ENCODE assay signal across 8 mouse cellular contexts in genomic region chr1:58897561-58897960, GRCm38 (mm10).
DNase-seq lines count a peak whose midpoint lies in the region; ATAC-seq and TF ChIP-seq lines count a peak whose summit lies in the region.
"Not testable (repeated sequence)": the region's sequence is repeated elsewhere in the genome, so short reads cannot be mapped to it uniquely, and the experiment has no call there.

No protein-coding gene starts in this region.

- H3K9ac ChIP-seq in forebrain, postnatal 0 days; hindbrain, embryonic 14.5 days; liver, embryonic 13.5 days; midbrain, embryonic 16.5 days (ENCODE audit: low read depth, low read length): not testable (repeated sequence)

- WGBS in forebrain, postnatal 0 days, result 30% methylated on average over 3 of the region's 3 CpGs
- WGBS in hindbrain, embryonic 14.5 days, result 38% methylated on average over 3 of the region's 3 CpGs
- 12% methylated on average over 3 of the region's 3 CpGs for WGBS in liver, embryonic 13.5 days (ENCODE audit: insufficient replicate concordance)
- WGBS in midbrain, embryonic 16.5 days, result 27% methylated on average over 3 of the region's 3 CpGs

- H3K4me1 ChIP-seq in forebrain, postnatal 0 days (ENCODE audit: insufficient read depth); hindbrain, embryonic 14.5 days (replicated peaks; ENCODE audit: control insufficient read depth, insufficient read depth, low read length); liver, embryonic 13.5 days (replicated peaks); midbrain, embryonic 16.5 days (ENCODE audit: control insufficient read depth, insufficient read depth, low read length); testis, adult 2 months (ENCODE audit: control insufficient read depth, insufficient read depth, low read length): not testable (repeated sequence)

- peaks cover 15% of the 10 kb centered on the region for H3K36me3 ChIP-seq in forebrain, postnatal 0 days (ENCODE audit: insufficient read depth)
- peaks cover 24% of the 10 kb centered on the region for H3K36me3 ChIP-seq in hindbrain, embryonic 14.5 days (replicated peaks; ENCODE audit: control insufficient read depth, insufficient read depth)
- H3K36me3 ChIP-seq in liver, embryonic 13.5 days, result peaks cover 30% of the 10 kb centered on the region
- not testable (repeated sequence) for H3K36me3 ChIP-seq in midbrain, embryonic 16.5 days (ENCODE audit: control insufficient read depth, insufficient read depth, low read length); testis, adult 2 months (ENCODE audit: control insufficient read depth, insufficient read depth, low read length)

- TF ChIP-seq CTCF in forebrain, postnatal 0 days (IDR thresholded peaks at IDR 0.05; ENCODE audit: low read depth), result peak; percentile 63
- TF ChIP-seq CTCF in testis, adult 2 months (IDR thresholded peaks at IDR 0.05; ENCODE audit: control insufficient read depth, insufficient read depth, insufficient replicate concordance, low read depth, low read length), result peak; percentile 4; the same call in 1 of the 2 replicates

- peak; percentile 86 for ATAC-seq in forebrain, postnatal 0 days
- 0 out of 2 replicates have a peak, but pooled peaks have one; percentile 40 for ATAC-seq in hindbrain, embryonic 14.5 days (ENCODE audit: low FRiP score)
- 0 out of 2 replicates have a peak, but pooled peaks have one; percentile 41 for ATAC-seq in liver, embryonic 13.5 days (ENCODE audit: low read depth)
- peak; percentile 28; the same call in 1 of the 2 replicates for ATAC-seq in midbrain, embryonic 16.5 days

- peak; percentile 71 for DNase-seq in CD4-positive helper T cell, adult 2 months (ENCODE audit: low read depth, low spot score)
- peak; percentile 71 for DNase-seq in brain, adult 2 months (ENCODE audit: low read depth, low spot score)
- DNase-seq in forebrain, postnatal 0 days, result peak; percentile 43
- peak; percentile 30 for DNase-seq in hindbrain, embryonic 14.5 days (ENCODE audit: low spot score)
- peak; percentile 30 to 52 for DNase-seq in kidney, postnatal 36 days
- DNase-seq in liver, embryonic 13.5 days, result not testable (repeated sequence)

- not testable (repeated sequence) for H3K9me3 ChIP-seq in forebrain, postnatal 0 days (ENCODE audit: low read length); hindbrain, embryonic 14.5 days (ENCODE audit: control insufficient read depth, low read length); liver, embryonic 13.5 days (replicated peaks); midbrain, embryonic 16.5 days (replicated peaks; ENCODE audit: control insufficient read depth, low read length, poor library complexity, severe bottlenecking)

- not testable (repeated sequence) for H3K27me3 ChIP-seq in forebrain, postnatal 0 days (ENCODE audit: insufficient read depth, low read length); hindbrain, embryonic 14.5 days (ENCODE audit: control insufficient read depth, insufficient read depth, low read length); liver, embryonic 13.5 days; midbrain, embryonic 16.5 days (ENCODE audit: control insufficient read depth, insufficient read depth, low read depth, low read length); testis, adult 2 months (ENCODE audit: control insufficient read depth, insufficient read depth, low read length)

- H3K27ac ChIP-seq in forebrain, postnatal 0 days (ENCODE audit: low read depth, low read length); hindbrain, embryonic 14.5 days; liver, embryonic 13.5 days; midbrain, embryonic 16.5 days (ENCODE audit: low read length); testis, adult 2 months (ENCODE audit: control insufficient read depth, insufficient read depth, low read depth, low read length): not testable (repeated sequence)

- H3K4me3 ChIP-seq in forebrain, postnatal 0 days (ENCODE audit: low read depth, low read length); hindbrain, embryonic 14.5 days (replicated peaks; ENCODE audit: low read length); liver, embryonic 13.5 days (replicated peaks); midbrain, embryonic 16.5 days (ENCODE audit: low read depth, low read length); testis, adult 2 months (ENCODE audit: control insufficient read depth, low read depth, low read length): not testable (repeated sequence)

- not testable (repeated sequence) for TF ChIP-seq POLR2A in testis, adult 2 months (IDR thresholded peaks at IDR 0.05; ENCODE audit: control insufficient read depth, low read depth, low read length)

- H3K4me2 ChIP-seq in forebrain, postnatal 0 days (ENCODE audit: low read depth); hindbrain, embryonic 14.5 days (replicated peaks); liver, embryonic 13.5 days; midbrain, embryonic 16.5 days (ENCODE audit: low read length): not testable (repeated sequence)

Comparison
In these comparisons a context has a peak if more than half of its experiments do, and no peak if none do; other contexts are left out.
1. ATAC-seq: peak in every context shown above with its lines; median percentile 86 in forebrain, postnatal 0 days; 41 in liver, embryonic 13.5 days; 40 in hindbrain, embryonic 14.5 days; 28 in midbrain, embryonic 16.5 days.